Mouse (Mus musculus) inflammation-experienced regulatory T-cells, adult 6 months (primary cell): Measurements from ENCODE around the gene Hcfc1r1. TPM values are rescaled to one million over a fixed set of nuclear protein-coding genes. Genes with fewer than 3 reads are reported as not detected.

ENCODE experiments used
- ATAC-seq: one replicate; pipeline ENCODE4 v1.8.0; 2017
- polyA plus RNA-seq, 3 experiments: library from polyadenylated mRNA; unstranded; fragments of 100-300 nt; shearing (Covaris generic); gene quantifications; one replicate each; pipeline ENCODE4 v1.2.1; 2017

Gene Hcfc1r1
- polyA plus RNA-seq, result 10 to 100 TPM; 62.6 to 79.5 (median 70.7) TPM

- peak; percentile 92 for ATAC-seq
Measured at GRCm38 (mm10) chr17:23673424-23674073, at the start of gene Hcfc1r1, which contains the start of gene Thoc6. Hcfc1r1 (plus strand) TSS chr17:23673596. Thoc6 (minus strand) TSS chr17:23673882.

- ATAC-seq, result no peak
Measured at GRCm38 (mm10) chr17:23627813-23628212, 45.6 kb upstream of the Hcfc1r1 start.

GRCm38 (mm10) chr17:23630195-23631020, 43.0 kb upstream of the Hcfc1r1 start:
- ATAC-seq, result peak; percentile 98

DNA sequence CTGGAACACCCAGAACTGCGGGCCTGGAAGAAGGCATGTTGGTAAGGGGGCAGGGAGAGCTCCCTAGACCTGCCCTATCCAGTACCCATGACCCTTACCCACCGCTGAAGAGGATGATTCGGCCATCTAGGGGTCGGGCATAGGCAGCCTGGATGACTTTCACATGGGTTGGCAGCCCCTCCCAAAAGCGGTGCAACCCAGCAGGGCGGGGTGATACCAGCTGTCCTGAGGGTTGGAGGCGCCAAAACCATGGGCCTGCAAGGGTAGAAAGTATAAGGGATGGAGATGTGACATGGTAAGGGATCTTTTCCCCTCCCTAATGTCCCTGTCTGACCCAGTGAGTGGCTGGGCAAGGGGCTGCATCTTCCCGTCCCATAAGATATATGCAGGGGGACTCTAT, 42.2 kb upstream of the Hcfc1r1 start:
- ATAC-seq, result no peak

GRCm38 (mm10) chr17:23644613-23645495, 28.5 kb upstream of the Hcfc1r1 start, which contains the start of gene Mmp25:
Mmp25 (minus strand) TSS chr17:23645277.
- no peak for ATAC-seq

DNA sequence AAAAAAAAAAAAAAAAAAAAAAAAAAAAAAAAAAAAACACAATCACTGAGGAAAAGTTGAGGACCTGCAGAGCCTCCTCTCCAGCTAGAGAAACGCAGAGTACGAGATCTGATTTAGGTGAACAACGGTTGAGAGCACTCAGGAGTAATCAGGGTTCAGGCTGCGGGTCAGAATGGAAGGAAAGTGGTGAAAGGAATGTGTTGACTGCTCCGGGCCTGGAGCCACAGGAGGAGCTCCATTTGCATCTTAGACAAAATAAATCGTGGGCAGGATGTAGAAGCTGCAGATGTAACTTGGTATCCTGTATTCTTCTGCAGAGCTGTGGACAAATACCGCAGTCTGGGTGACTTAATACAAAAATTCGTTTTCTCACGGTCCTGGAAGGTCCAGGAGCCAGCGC, 27.5 kb upstream of the Hcfc1r1 start:
- ATAC-seq, result no peak

GRCm38 (mm10) chr17:23651363-23651762, 22.0 kb upstream of the Hcfc1r1 start:
- no peak for ATAC-seq

GRCm38 (mm10) chr17:23653324-23653723, 20.1 kb upstream of the Hcfc1r1 start:
- no peak for ATAC-seq

DNA sequence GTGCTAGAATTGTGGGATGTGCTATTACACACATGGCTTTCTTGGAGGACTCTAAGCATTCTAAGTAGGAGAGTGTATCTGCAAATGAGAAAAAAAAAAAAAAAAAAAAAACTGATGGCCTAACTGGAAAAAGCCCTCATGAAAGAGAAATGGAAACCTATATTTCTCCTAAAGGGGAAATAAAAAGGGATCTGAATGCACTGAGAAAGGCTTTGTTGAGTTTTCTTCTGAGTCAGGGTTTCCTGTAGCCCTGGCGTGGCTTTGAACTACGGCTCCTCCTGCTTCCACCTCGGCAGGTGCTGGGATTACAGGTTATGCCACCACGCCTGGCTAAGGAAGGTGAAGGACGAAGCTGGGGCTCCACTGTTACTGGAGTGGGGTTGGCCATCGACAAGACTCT, 19.4 kb upstream of the Hcfc1r1 start:
- no peak for ATAC-seq

- ATAC-seq, result no peak
Measured at GRCm38 (mm10) chr17:23654410-23654809, 19.0 kb upstream of the Hcfc1r1 start.

DNA sequence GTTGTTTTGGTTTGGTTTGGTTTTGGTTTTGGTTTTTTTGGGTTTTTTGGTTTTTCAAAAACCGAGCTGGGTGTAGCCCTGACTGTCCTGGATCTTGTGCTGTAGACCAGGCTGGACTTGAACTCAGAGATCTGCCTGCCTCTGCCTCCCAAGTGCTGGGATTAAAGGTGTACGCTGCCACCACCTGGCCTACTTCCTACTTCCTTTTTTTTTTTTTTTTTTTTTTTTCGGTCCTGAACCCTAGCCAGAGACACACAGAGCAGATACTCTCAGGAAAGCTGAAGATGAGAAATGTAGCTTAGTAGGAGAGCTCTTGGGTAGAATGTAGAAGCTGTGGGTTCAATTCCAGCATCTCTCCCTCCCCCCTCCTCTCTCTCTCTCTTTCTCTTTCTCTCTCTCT, 14.9 kb upstream of the Hcfc1r1 start:
- ATAC-seq, result no peak

GRCm38 (mm10) chr17:23660117-23660875, 13.1 kb upstream of the Hcfc1r1 start, which contains the start of gene Bicdl2:
Bicdl2 (plus strand) TSS chr17:23660506.
- no peak for ATAC-seq

- no peak for ATAC-seq
Measured at GRCm38 (mm10) chr17:23660876-23661200, 12.6 kb upstream of the Hcfc1r1 start.

- no peak for ATAC-seq
Measured at GRCm38 (mm10) chr17:23661526-23661925, 11.9 kb upstream of the Hcfc1r1 start.

DNA sequence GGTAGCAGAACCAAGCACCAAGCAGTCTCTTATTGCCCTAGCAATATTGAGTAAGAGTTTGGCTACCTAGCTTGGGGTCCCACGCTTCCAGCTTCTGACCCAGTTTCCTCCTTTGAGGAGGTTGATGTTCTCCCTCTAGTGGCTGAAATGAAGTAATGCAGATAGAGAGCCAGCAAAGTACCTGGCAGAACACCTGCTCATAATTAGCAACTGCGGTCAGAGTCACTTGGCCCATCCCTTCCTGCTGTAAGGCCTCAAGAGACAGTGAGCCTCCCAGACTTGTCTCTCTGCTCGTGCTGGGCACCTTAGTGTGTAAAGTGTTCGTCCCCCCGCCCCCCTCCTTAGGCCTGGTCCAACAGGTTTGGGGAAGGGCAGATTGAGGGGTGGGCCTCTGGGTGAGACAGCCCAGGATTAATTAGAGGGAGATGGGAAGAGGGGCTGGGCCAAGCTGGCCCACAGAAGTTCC, 8.8 kb upstream of the Hcfc1r1 start:
- peak; percentile 67 for ATAC-seq

DNA sequence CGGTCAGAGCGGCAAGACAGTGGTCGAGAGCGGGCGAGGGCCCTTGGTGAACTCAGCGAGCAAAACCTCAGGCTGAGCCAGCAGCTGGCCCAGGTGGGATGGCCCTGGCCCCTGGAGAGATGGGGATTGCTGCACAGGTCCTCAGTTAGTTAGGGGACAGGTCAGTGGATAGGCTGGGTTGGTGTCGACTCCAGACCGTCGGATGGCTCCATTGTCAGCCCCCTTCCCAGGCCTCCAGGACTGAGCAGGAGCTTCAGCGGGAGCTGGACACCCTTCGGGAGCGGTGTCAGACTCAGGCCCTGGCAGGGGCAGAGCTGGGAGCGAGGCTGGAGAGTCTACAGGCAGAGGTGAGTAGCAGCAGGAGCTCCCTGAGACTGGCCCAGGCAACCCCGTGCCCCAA, 7.9 kb upstream of the Hcfc1r1 start:
- ATAC-seq, result no peak

DNA sequence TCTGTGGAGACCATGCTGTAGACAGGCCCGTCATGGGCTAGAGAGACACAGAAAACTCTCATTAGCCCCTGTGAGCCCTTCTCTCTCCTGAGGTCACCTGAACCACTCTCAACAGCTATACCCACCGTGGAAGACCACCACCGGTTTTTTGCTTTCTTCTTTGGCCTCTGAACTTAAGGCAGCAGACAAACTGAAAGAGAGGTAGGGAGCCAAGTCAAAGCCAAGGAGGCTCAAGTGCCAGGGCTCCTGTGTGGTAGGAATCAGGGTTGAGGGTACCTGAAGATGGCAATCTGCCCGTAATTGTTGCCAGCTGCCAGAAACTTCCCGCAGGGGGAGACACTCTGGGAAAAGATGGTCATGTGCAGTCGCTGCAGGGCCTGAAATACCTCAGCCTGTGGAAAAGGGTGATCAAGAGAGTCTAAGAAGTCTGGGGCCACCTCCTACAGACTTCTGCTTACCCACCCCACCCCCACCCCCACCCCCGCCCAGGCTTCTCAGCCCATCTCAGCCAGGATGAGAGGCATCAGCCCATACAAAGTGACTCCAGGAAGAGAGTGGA, 2.8 kb upstream of the Hcfc1r1 start:
- no peak for ATAC-seq

GRCm38 (mm10) chr17:23671519-23671918, 1.9 kb upstream of the Hcfc1r1 start:
- ATAC-seq, result no peak

GRCm38 (mm10) chr17:23672761-23673160, 635 bp upstream of the Hcfc1r1 start:
- ATAC-seq, result no peak

GRCm38 (mm10) chr17:23674271-23674952, 1.0 kb downstream of the Hcfc1r1 start:
- ATAC-seq, result no peak

DNA sequence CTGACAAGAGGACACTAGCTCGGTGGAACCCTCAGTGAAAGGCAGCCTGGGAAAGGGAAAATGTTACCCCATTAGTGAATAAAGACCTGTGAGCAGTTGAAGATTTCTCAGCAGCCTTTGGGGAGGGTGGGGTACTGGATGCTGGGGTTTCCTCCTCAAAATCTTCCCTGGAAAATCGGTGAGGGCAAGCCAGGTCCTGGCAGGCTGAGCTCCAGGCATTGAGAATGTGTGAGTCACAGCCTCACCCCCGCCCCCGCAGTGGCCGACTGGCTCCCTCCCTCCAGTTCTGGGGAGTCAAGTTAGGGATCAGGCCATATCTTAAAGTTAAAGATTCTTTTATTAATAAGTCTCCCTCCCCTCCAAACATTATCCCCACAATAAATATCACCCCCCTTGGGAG, 1.7 kb downstream of the Hcfc1r1 start:
- no peak for ATAC-seq
